Mouse (Mus musculus) telencephalon, adult 2 months (tissue): ENCODE measurements around the gene Nr5a2.

Source experiments
- DNase-seq: peaks from one replicate; pipeline ENCODE4 v3.0.0-alpha.2; 2011; ENCODE audit warnings: low read depth, low spot score

Nr5a2 gene

DNA sequence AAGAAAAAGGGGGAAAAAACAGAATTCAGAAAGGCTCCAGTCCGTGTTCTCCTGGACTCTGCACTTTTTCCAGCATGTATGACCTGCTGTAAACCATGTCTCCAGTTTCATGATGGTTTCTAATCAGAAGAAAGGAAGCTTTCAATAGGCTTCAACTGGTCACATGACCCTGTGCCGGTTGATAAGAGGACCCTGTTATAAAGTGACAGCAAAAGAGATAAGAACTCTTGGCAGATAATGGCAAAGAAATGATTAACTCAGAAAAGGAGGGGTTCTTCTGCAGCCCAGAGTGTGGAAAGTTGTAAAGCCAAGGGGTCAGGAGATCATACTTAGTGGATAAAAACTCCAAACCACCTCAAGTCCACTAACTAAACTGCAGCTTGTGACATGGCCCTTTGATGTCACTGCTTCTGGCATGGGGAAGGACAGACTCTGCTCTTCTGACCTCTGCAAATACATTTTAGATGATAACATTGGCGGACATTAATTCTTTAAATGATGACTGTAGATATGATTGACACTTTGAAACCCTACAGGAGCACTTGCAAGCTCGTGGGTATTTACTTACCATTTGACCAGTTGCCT is at the start of gene Nr5a2:
Gene Nr5a2 (minus strand): TSS at position 21 of the 585 bp plus-strand sequence.
- DNase-seq = no peak

DNA sequence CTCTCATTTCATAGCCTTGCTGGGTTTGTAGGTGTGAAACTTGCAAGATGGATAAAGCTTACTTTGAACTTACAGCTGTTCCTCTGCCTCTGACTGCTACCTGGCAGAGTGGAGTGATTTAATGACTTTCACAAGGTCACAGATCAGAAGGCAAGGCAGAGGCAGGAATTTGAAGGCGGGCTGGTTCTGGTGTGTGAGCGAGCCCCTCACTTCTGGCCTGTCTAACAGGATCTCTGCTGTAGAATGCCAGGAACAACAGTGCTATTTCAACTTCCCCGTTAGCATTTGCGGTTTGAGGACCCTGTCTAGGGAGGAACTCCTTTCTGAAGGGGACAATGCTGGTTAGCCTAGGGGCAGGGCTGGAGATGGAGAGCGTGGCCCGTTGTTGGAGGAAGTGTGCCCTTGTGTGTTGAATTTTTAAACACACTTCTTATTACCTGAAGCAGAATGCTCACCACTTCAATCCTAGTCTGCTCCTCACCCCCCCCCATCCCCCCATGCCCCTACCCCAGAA is 48.5 kb upstream of the Nr5a2 start:
- DNase-seq = no peak

GRCm38 (mm10) chr1:137003816-137004215 is 43.6 kb upstream of the Nr5a2 start:
- no peak for DNase-seq

GRCm38 (mm10) chr1:137003144-137003543 is 42.9 kb upstream of the Nr5a2 start:
- no peak for DNase-seq

DNA sequence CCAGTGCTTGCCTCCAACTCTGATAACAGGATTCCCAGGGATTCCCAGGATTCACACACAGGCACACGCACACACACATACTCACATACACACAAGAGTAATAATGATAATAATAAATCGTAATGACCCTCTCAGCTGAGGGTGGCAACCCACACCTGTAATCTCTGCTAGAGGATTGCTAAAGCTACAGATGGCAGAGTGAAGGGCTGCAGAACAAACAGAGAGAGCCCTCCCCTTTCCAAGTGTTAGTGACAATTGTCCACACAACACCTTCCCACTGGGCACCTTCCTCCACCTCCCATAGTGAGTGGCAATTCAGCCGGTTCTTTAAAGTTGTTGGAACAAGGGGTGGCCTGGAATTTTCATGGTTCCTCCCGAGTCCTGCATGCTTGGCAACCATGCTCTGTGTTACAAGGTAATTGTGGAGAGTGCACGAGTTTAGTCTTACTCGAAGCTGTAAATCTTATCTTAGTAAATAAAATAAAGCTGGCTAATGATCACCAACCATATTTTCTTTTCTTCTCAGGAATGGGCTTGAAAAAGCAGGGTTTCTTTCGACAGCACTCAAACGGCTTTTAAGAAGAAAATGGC is 31.6 kb upstream of the Nr5a2 start:
- no peak for DNase-seq

GRCm38 (mm10) chr1:136980253-136980893 is 20.1 kb upstream of the Nr5a2 start:
- no peak for DNase-seq

- DNase-seq = no peak
Observed at GRCm38 (mm10) chr1:136977867-136978266, 17.6 kb upstream of the Nr5a2 start.

DNA sequence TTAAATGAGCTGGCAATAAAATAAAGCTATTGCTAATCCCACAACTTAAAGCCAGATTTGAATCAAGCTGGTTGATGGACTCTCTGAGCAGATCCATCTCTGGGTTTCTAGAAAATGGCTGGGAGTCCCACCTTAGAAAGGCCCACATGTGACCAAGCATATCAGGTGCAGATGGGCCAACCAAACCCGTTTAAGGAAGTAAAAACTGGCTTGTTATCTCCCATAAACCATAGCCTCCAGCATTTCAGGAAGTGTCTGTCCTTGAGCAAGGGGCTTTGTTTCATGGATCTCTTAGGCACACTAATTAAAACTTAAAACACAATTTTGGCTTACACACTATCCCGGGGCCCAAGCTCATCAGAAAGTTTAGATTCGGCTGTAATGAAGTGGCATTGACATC is 13.8 kb upstream of the Nr5a2 start:
- DNase-seq = no peak

DNA sequence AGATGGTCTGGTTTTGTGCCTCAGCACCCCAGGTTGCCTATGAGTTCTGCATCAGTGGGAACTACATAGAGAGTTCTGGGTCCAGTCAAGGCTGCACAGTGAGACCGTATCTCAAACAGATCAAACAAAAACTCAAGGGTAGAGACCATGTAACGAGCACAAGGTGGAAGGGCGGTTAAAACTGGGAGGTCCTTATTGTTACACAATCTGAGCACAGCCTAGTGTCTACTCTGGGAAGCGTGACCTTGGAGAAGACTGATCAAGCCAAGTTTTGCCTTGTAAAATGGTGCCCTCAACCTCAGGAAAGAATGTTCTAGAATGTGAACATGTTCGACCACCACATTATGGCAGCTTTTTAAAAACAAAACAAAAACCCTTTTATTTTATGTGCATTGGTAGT is 12.8 kb upstream of the Nr5a2 start:
- DNase-seq = no peak

GRCm38 (mm10) chr1:136970995-136971394 is 10.7 kb upstream of the Nr5a2 start:
- no peak for DNase-seq

DNA sequence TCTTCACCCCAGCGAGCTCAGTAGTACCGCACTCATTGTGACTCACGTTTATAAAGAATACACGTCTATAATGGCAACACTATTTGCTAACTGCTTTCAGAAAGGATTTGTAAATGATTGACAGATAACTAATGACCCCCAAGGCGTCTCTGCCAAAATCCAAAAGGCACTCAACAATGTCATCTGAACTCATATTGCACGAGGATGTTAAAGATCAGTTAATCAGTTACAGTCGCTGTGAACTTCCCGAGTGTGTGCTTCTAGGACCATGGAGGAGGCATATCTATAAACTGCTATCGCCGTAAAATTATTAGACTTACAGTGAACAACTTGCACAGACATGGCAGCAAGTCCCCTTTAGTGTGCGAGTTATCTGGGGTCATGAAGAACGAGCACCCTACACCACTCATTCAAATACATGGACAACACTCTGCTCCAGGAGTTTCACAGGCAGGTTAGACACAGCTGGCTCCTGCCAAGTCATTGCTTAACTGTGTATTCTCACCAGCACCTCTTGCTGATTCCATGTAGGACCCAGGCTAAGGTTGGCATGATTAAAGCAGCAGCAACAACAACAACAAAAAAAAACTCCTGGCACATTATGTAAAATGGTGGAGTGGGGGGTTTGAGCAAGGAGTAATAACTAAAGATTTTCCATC is 6.6 kb upstream of the Nr5a2 start:
- DNase-seq = no peak

GRCm38 (mm10) chr1:136959491-136959890 is 757 bp downstream of the Nr5a2 start:
- no peak for DNase-seq

GRCm38 (mm10) chr1:136958666-136959065 is 1.6 kb downstream of the Nr5a2 start:
- DNase-seq = no peak

DNA sequence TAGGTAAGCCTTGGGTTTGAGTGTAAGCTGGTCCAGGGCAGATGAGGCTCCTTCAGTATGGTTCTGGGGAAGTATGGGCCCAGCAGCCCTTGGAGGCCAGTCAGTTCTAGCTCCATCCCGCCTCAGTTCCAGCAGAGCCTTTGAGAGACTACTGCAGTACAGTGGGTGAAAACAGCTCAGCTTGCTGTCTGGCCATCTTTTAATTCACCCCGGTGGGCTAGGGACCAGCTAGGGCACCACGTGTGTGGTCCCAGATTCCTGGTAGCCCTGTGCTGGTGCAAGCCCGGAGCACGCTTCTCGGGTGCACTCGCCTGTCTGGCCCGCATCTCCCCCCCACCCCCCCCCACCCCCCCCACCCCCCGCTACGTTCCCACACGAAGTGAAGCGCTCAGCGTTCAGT is 2.1 kb downstream of the Nr5a2 start:
- no peak for DNase-seq

- no peak for DNase-seq
Observed at GRCm38 (mm10) chr1:136957696-136958095, 2.6 kb downstream of the Nr5a2 start.

- no peak for DNase-seq
Observed at GRCm38 (mm10) chr1:136954108-136954494, 6.1 kb downstream of the Nr5a2 start.

DNA sequence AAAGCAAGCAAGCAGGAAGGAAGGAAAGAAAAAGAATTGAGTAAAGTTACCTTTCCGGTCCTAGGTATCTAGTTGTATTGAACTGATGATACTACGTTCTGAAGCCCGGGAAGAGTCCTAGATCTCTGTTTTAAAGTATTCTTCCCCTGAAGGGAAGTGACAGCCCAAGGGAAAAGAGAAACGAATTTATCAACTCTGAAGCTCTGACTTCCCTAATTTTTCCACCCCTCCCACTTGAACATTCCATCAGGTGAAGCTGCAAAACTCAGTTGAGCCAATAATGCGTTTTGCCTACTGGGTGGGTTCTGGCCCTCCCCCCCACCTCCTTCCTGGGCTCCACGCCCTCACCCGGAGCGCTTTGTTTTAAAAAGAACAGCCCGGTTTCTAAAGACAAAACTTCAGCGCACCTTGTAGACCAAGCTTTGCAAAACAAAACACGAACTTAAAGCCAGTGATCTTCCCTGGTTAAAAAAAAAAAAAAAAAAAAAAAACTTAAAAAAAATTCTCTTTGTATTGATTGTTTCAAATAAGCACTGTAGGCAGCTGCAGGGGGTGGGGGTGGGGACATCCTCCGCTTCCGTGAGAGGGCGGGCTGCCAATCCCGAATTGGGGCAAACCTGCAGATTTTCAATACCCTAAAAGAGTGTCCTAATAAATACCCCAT is 6.7 kb downstream of the Nr5a2 start:
- DNase-seq = no peak

GRCm38 (mm10) chr1:136952609-136953311 is 7.5 kb downstream of the Nr5a2 start:
- no peak for DNase-seq

- DNase-seq = no peak
Observed at GRCm38 (mm10) chr1:136951946-136952531, 8.2 kb downstream of the Nr5a2 start.

DNA sequence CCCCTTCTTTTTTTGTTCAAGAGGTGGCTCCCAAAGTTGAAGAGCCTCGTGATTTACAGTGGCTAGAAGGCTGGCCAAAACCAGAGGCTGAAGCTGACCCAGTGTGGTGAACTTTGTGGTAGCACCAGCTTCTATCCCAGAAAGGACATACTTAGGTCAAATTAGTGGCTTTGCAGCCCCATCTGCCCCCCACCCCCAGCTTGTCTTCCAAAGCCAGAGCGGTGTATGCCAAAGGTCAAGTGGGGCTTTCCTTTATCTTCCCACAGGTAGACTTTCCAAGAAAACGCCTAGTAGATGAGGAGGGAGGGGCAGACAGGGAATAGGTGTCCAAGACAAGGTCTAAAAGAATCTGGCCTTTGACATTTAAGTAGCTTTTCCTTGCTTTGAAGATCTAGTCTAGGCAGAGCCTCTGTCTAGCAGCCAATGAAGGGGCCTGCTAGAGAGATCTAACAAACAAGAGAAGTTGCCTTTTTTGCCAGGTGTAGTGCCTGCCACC is 9.0 kb downstream of the Nr5a2 start:
- DNase-seq = no peak

DNA sequence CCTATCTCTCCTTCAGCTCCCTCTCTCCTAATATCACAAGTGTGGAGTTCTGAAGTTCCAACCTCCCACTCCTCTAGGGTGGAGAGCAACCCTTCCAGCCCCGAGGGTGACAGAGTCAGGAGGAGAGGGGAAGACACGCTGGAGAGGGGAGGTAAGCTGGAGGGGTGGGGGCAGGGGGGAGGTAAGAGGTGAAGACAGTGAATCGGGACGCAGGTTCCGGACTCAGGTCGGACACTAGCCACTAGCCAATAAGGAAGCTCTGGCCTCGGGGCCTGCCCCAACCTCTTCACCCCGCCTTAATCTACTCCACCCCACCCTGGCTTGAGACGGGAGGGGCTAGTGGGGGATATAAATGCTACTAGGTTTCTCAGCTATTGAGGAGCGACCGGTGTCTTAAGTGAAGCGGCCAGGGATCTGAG is 10.9 kb downstream of the Nr5a2 start:
- no peak for DNase-seq
